In genomic region chr6:124479573-124479930, GRCm38 (mm10) we compare ENCODE assay signal across 1 mouse cellular context.
TF ChIP-seq lines count a peak whose summit lies in the region.

No protein-coding gene starts in this region.

TF ChIP-seq in ES-E14, 5 proteins besides CTCF, POLR2A, EP300 and RAD21:
- TF ChIP-seq ZNF384 (IDR thresholded peaks at IDR 0.05; ENCODE audit: low read depth, low read length) (no peak), MAFK (IDR thresholded peaks at IDR 0.05; ENCODE audit: insufficient read depth, low read depth, low read length) (no peak), HCFC1 (IDR thresholded peaks at IDR 0.05; ENCODE audit: borderline replicate concordance, insufficient read depth, low read length) (no peak), ZC3H11A (IDR thresholded peaks at IDR 0.05; ENCODE audit: borderline replicate concordance, low read depth, low read length) (no peak), CHD2 (IDR thresholded peaks at IDR 0.05; ENCODE audit: low read depth, low read length) (no peak)
